Mouse (Mus musculus): ENCODE measurements around the gene Spata31d1a. TPM values are rescaled to one million over a fixed set of nuclear protein-coding genes. Genes with fewer than 3 reads are reported as not detected.
A peak's percentile ranks its signal among the peaks of the same experiment; 100 is the strongest.
"Not testable (repeated sequence)": the region's sequence is repeated elsewhere in the genome, so short reads cannot be mapped to it uniquely, and the experiment has no call there.

The Spata31d1a gene
- polyA plus RNA-seq, 1 experiment from 2014 or later: 0.20 TPM

DNA sequence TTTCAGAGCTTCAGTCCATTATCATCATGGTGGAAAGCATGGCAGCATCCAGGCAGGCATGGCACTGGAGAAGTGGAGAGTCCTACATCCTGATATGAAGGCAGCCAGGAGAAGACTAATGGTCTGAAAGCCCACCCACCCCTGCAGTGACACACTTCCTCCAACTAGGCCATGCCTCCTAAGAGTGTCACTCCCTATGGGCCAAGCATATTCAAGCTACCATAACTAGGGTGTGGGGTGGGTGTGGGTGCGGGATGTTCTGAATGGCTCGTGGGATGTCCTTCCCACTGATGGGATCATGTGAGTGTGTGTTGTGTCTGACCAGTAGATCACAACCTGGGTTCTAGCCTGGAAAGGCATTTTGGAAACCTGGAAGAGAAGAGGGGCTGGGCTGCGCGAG is 23.8 kb upstream of the Spata31d1a start:
- no peak overlapping the region for H3K9ac ChIP-seq
- 67% methylated on average over 4 of the region's 4 CpGs for WGBS
- no peak for ATAC-seq (ENCODE audit: insufficient number of reproducible peaks, insufficient read depth, low FRiP score, low TSS enrichment, low read depth)

DNA sequence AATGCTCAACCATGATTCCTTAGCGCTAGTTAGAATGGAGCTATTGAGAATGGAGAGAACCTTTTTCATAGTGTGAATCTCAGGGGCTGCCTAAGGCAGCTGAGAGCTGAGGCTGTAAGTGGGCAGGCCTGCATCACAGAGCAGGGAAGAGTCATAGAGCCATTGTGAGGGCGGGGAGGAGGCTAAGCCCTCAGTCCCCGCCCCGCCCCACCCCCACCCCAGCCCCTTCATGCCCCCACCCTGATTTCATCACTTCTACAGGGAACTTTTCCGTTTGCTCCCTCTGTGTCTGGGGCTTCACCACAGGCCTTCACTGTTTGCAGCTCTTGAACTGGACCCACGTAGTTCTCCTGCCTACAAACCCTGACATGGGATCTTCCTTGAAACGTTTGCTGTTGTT is 21.5 kb upstream of the Spata31d1a start, which contains the start of gene Spata31d1d:
Spata31d1d (minus strand) TSS at position 101 of the 400 bp plus-strand sequence.
- H3K9me3 ChIP-seq: no peaks in the 10 kb centered on the region
- H3K4me2 ChIP-seq: no peak within 1 kb of the TSS
- H3K27ac ChIP-seq: no peak within 1 kb of the TSS
- no peak for ATAC-seq (ENCODE audit: insufficient number of reproducible peaks, insufficient read depth, low FRiP score, low TSS enrichment, low read depth)
- H3K4me3 ChIP-seq: no peak within 1 kb of the TSS
- no peaks in the 10 kb centered on the region for H3K36me3 ChIP-seq
- 38% methylated on average over 7 of the region's 7 CpGs for WGBS
- peaks cover 6% of the 10 kb centered on the region; the same call in 1 of the 2 replicates for H3K4me1 ChIP-seq
- H3K27me3 ChIP-seq: no peaks in the 10 kb centered on the region
- no peak within 1 kb of the TSS for H3K9ac ChIP-seq

More for the DNA sequence above, 23.8 kb upstream of the Spata31d1a start:
- Histone ChIP-seq H3K27me3 (no peaks in the 10 kb centered on the region), H3K4me3 (no peak overlapping the region), H3K9me3 (no peaks in the 10 kb centered on the region), H3K4me1 (peaks cover 4% of the 10 kb centered on the region; the same call in 1 of the 2 replicates), H3K36me3 (no peaks in the 10 kb centered on the region), H3K4me2 (no peak overlapping the region), H3K27ac (no peak overlapping the region)

- Histone ChIP-seq H3K4me1 (peaks cover 10% of the 10 kb centered on the region; the same call in 1 of the 2 replicates), H3K27ac (no peak overlapping the region), H3K9me3 (no peaks in the 10 kb centered on the region), H3K36me3 (no peaks in the 10 kb centered on the region), H3K4me3 (no peak overlapping the region), H3K9ac (no peak overlapping the region), H3K4me2 (no peak overlapping the region), H3K27me3 (no peaks in the 10 kb centered on the region)
- WGBS: 31% methylated on average over 7 of the region's 7 CpGs
- ATAC-seq (ENCODE audit: insufficient number of reproducible peaks, insufficient read depth, low FRiP score, low TSS enrichment, low read depth): 0 out of 2 replicates have a peak, but pooled peaks have one; percentile 57
Observed at GRCm38 (mm10) chr13:59728378-59729093, 18.4 kb upstream of the Spata31d1a start.

DNA sequence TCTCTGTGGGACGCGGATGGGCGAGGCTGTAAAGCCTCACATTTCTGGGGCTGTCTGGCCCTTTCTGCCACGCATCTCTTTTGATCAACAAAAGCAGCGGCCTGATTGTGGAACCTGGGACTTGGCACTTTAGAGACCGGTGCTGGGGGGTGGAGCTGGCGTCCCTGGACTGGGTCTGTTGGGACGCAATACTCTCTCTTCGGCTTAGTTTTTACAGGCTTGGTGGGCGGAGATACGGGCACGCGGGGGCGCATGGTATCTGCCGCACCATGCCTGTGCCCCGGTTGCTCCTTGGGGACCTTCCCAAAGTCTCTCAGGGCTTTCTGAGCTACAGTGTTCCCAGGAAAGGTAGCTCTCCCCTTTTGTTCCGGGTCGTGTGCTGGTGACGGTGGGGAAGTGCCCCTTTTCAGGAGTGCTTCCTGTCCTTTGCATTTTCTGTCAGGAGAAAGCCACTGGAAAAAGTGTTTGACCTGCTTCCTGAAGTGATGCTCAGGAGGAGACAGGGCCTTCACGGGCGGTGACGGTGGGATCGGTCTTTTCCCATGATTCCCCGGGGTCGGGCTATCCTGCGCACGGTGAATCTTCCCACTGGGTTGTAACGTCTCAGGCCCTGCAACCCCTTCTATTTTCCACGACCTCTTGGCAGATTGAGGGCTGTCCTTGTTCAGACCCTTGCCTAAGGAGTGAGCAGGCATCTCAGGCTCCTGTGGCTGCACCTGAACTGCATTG is 16.2 kb upstream of the Spata31d1a start:
- H3K4me2 ChIP-seq: peak overlapping the region; percentile 44
- no peaks in the 10 kb centered on the region for H3K9me3 ChIP-seq
- WGBS: 36% methylated on average over 29 of the region's 29 CpGs
- no peaks in the 10 kb centered on the region for H3K36me3 ChIP-seq
- H3K27me3 ChIP-seq: no peaks in the 10 kb centered on the region
- H3K9ac ChIP-seq: peak overlapping the region; percentile 44; the same call in 1 of the 2 replicates
- no peak overlapping the region for H3K27ac ChIP-seq
- H3K4me1 ChIP-seq: peaks cover 10% of the 10 kb centered on the region; the same call in 1 of the 2 replicates
- ATAC-seq (ENCODE audit: insufficient number of reproducible peaks, insufficient read depth, low FRiP score, low TSS enrichment, low read depth): no peak
- 0 out of 2 replicates have a peak overlapping the region, but pooled peaks have one; percentile 5 for H3K4me3 ChIP-seq

- not testable (repeated sequence) for H3K4me2 ChIP-seq; H3K4me3 ChIP-seq; H3K9me3 ChIP-seq; H3K27ac ChIP-seq; H3K9ac ChIP-seq; H3K27me3 ChIP-seq; H3K36me3 ChIP-seq; ATAC-seq (ENCODE audit: insufficient number of reproducible peaks, insufficient read depth, low FRiP score, low TSS enrichment, low read depth)
- 89% methylated on average over 1 of the region's 1 CpGs for WGBS
- peaks cover 19% of the 10 kb centered on the region for H3K4me1 ChIP-seq
Observed at GRCm38 (mm10) chr13:59722089-59722488, 12.0 kb upstream of the Spata31d1a start.

GRCm38 (mm10) chr13:59719475-59719874 is 9.3 kb upstream of the Spata31d1a start:
- Histone ChIP-seq H3K9ac (no peak overlapping the region), H3K27me3 (no peaks in the 10 kb centered on the region), H3K36me3 (no peaks in the 10 kb centered on the region), H3K27ac (peak overlapping the region; percentile 64; the same call in 1 of the 2 replicates), H3K4me1 (peaks cover 12% of the 10 kb centered on the region), H3K4me2 (peak overlapping the region; percentile 2; the same call in 1 of the 2 replicates), H3K4me3 (no peak overlapping the region), H3K9me3 (no peaks in the 10 kb centered on the region)
- 92% methylated on average over 1 of the region's 1 CpGs for WGBS
- no peak for ATAC-seq (ENCODE audit: insufficient number of reproducible peaks, insufficient read depth, low FRiP score, low TSS enrichment, low read depth)

GRCm38 (mm10) chr13:59718857-59719440 is 8.8 kb upstream of the Spata31d1a start:
- H3K27me3 ChIP-seq; H3K4me3 ChIP-seq; ATAC-seq (ENCODE audit: insufficient number of reproducible peaks, insufficient read depth, low FRiP score, low TSS enrichment, low read depth); H3K36me3 ChIP-seq; H3K9ac ChIP-seq; H3K9me3 ChIP-seq: not testable (repeated sequence)
- WGBS: 19% methylated on average over 6 of the region's 6 CpGs
- Histone ChIP-seq H3K4me1 (peaks cover 12% of the 10 kb centered on the region), H3K4me2 (peak overlapping the region; percentile 2; the same call in 1 of the 2 replicates), H3K27ac (peak overlapping the region; percentile 64; the same call in 1 of the 2 replicates)

DNA sequence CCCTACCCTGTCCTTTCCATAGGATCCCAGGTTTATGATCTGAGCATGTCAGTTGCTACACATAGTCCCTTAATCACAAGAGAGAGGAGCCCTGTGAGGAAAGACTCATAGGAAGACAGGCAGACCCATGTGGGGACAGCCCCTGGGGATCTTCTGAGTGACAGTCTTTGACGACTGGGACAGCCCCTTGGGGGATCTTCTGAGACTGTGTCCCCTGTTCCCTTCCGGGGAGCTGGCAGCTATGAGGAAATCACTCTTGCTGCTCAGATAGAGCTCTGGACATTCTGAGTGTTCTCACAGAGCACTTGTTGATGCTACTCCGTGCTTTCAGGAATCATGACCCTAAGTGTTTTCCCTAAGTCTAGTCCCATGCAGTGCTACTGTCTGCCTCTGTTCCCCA is 3.6 kb upstream of the Spata31d1a start:
- WGBS: 29% methylated on average over 3 of the region's 3 CpGs
- Histone ChIP-seq H3K9ac (no peak overlapping the region), H3K4me3 (no peak overlapping the region), H3K9me3 (no peaks in the 10 kb centered on the region), H3K27ac (no peak overlapping the region), H3K4me1 (0 out of 2 replicates have a peak, but pooled peaks cover 2% of the 10 kb centered on the region), H3K4me2 (no peak overlapping the region), H3K36me3 (no peaks in the 10 kb centered on the region), H3K27me3 (peaks cover 3% of the 10 kb centered on the region; the same call in 1 of the 2 replicates)
- ATAC-seq (ENCODE audit: insufficient number of reproducible peaks, insufficient read depth, low FRiP score, low TSS enrichment, low read depth): no peak

- not testable (repeated sequence) for H3K4me2 ChIP-seq; ATAC-seq (ENCODE audit: insufficient number of reproducible peaks, insufficient read depth, low FRiP score, low TSS enrichment, low read depth); H3K4me3 ChIP-seq; H3K9ac ChIP-seq; H3K27me3 ChIP-seq; H3K27ac ChIP-seq; H3K36me3 ChIP-seq; H3K9me3 ChIP-seq; H3K4me1 ChIP-seq
- WGBS: 67% methylated on average over 3 of the region's 3 CpGs
Observed at GRCm38 (mm10) chr13:59711984-59712383, 1.9 kb upstream of the Spata31d1a start, which contains the start of gene Spata31d1b. Gene Spata31d1b, plus strand, starts transcription at chr13:59712284.

GRCm38 (mm10) chr13:59704562-59704961 is 5.6 kb downstream of the Spata31d1a start:
- Histone ChIP-seq H3K4me1 (peaks cover 13% of the 10 kb centered on the region), H3K27me3 (no peaks in the 10 kb centered on the region), H3K36me3 (no peaks in the 10 kb centered on the region), H3K4me2 (no peak overlapping the region), H3K27ac (no peak overlapping the region), H3K9ac (0 out of 2 replicates have a peak overlapping the region, but pooled peaks have one; percentile 3), H3K9me3 (no peaks in the 10 kb centered on the region), H3K4me3 (no peak overlapping the region)
- ATAC-seq (ENCODE audit: insufficient number of reproducible peaks, insufficient read depth, low FRiP score, low TSS enrichment, low read depth): no peak
- WGBS: 42% methylated on average over 12 of the region's 12 CpGs

DNA sequence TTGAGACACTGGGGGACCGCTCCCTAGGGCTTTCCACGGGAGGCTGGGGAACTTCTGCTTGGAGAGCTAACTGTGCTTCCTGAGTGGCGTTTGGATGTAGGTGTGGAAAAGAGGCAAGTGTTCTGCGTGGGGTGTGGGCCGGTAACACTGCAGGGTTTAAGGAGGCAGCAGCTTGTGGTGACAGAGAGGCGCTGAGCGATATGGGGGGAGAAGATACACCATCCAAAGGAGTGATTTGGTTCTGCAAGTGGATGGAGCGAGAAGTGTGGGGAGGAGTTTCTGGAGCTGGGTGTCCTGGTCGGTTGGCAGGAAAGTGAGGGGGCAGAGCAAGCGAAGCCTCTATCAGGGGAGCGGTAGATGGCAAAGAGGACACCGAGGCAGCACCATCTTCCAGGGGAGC is 6.6 kb downstream of the Spata31d1a start:
- WGBS: 85% methylated on average over 12 of the region's 12 CpGs
- H3K9ac ChIP-seq: no peak overlapping the region
- H3K4me1 ChIP-seq: peaks cover 10% of the 10 kb centered on the region
- no peaks in the 10 kb centered on the region for H3K36me3 ChIP-seq
- H3K27ac ChIP-seq: no peak overlapping the region
- no peaks in the 10 kb centered on the region for H3K27me3 ChIP-seq
- no peak for ATAC-seq (ENCODE audit: insufficient number of reproducible peaks, insufficient read depth, low FRiP score, low TSS enrichment, low read depth)
- no peak overlapping the region for H3K4me2 ChIP-seq
- H3K9me3 ChIP-seq: no peaks in the 10 kb centered on the region
- H3K4me3 ChIP-seq: no peak overlapping the region

All from embryonic facial prominence, embryonic 13.5 days (tissue).